Mouse (Mus musculus): ENCODE measurements around the gene Plxdc2. TPM values are rescaled to one million over a fixed set of nuclear protein-coding genes. Genes with fewer than 3 reads are reported as not detected.

Gene Plxdc2
- total RNA-seq, 2 experiments from 2014 or later, result 14.4 to 15.9 TPM

- no peak for DNase-seq
Observed at GRCm38 (mm10) chr2:16414340-16414976, 58.4 kb downstream of the Plxdc2 start.

DNA sequence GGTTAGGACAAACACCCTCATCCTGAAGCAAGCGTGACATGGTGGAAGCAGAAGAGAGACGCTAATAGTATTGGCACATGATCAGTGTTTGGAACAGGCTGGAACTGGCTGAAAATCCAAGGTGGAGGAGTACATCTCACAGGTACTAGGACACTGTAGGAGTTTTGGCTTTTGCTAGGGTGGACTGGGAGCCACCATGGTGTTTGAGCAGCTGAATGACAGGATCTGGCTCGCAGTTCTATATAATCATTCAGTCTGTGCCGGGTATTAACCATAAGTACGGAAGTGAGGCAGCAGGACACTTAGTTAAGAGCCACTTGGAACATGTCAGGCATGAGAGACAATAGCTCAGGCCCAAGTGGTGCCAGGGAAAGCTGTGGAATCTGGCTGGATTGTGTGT lies 82.9 kb downstream of the Plxdc2 start:
- no peak for DNase-seq

GRCm38 (mm10) chr2:16442643-16443042 lies 86.5 kb downstream of the Plxdc2 start:
- DNase-seq, result no peak

DNA sequence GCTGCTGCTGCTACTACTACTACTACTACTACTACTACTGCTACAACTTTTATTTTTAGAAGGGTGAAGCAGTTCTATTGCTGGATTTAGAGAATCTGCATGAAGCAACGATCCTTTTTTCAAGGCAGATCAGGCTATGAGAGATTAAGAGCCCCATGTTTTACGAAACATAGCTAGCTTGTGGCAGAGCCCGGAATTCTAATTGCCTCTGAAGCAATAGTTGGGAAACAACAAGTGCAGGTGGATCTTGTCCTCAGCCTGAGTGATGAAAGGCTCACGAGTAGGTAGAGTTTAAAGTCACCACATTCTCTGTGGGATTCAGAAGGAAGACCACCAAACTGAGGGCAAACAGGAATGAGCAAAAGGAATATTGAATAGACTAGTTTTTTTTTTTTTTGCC lies 91.8 kb downstream of the Plxdc2 start:
- no peak for DNase-seq

- DNase-seq, result peak; percentile 48
Observed at GRCm38 (mm10) chr2:16450838-16451665, 94.9 kb downstream of the Plxdc2 start.

DNA sequence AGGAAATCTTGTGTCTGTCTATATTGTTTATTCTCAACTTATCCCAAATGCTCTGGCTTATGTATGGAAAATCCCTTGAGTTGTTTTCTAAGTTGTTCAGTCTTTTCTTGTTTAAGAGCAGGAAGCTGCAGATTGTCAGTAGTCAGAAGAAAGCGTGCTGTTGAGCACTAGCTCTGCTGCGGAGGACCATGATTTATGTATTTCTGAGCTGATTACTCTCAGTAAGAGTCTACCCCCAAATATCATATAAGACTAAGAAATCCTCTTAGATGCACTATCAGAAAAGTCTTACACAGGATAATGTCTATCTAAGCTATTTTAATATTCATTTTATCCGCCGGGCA lies 95.5 kb downstream of the Plxdc2 start:
- DNase-seq, result no peak

DNA sequence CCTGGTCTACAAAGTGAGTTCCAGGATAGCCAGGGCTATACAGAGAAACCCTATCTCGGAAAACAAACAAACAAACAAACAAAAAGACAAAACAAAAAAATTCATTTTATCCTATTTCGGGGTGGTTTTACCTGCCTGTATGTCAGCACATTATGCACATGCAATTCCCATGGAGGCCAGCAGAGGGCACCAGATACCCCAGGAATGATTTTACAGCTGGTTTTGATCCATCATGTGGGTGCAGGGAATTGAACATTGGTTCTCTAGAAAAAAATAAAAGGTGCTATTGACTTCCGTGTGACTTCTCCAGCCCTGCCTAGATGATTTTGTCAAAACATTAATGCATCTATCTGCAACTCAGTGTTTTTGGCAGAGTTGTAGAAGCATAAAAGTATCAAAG lies 96.0 kb downstream of the Plxdc2 start:
- no peak for DNase-seq

DNA sequence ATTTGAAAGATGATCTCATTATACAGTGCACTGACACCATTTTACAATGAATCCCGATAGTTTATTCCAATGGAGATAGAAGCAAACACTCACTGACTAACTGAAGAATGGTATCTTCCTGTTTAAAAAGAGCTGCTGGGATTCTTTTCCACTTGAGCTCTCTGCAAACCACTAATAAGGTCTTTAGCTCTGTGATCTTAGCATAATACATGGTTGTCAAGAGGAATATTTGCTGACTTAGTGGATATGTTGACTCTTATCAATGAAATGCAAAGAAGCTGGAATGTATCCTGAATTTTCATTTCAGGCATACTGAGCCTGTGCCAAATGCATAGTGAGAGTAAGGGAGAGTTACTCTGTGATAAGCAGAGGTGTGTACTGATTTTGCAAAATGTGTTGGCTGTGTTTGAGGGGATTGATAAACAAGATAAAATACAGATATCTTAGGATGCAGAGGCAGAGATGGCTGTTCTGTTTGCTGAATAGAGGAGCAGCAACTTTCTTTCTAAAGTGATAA lies 100.2 kb downstream of the Plxdc2 start:
- DNase-seq, result no peak

DNA sequence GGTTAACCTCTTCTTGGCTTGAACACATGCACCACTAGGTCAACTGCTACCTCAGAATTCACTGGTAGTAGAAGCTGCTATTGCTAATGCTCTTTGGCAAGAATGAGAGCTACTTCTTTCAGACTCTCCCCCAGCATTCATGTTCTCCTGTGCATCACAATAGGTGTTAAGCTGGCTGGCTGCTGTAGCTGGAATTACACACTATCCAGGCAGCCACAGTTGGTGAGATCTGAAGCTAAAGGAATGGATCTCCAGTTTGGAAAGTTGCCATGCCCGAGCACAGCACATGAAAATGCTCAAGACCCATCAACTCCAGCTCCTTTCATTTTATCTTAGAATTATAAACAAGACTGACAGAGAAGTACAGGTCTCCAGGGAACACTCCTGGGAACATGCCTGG lies 103.4 kb downstream of the Plxdc2 start:
- DNase-seq, result no peak

DNA sequence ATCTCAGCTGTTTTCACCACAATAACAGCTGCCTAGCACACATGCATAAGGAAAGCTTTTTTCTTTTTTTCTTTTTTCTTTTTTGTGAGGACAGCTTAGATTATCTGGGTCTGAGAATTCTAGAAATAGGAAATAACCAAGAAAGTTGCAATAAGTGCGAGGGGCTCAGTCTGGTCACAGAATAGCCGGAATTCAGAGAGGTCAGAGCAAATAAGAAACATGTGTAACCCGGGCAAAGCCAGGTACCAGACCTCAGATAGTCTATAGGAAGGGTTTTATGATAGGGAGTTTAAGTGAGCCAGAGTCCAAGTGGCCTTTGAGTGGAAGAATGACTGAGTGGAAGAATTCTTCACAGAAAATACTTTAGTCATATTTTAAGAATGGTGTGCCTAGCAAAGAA lies 114.0 kb downstream of the Plxdc2 start:
- no peak for DNase-seq

- no peak for DNase-seq
Observed at GRCm38 (mm10) chr2:16483943-16484342, 127.8 kb downstream of the Plxdc2 start.

GRCm38 (mm10) chr2:16485970-16486369 lies 129.9 kb downstream of the Plxdc2 start:
- DNase-seq, result no peak

DNA sequence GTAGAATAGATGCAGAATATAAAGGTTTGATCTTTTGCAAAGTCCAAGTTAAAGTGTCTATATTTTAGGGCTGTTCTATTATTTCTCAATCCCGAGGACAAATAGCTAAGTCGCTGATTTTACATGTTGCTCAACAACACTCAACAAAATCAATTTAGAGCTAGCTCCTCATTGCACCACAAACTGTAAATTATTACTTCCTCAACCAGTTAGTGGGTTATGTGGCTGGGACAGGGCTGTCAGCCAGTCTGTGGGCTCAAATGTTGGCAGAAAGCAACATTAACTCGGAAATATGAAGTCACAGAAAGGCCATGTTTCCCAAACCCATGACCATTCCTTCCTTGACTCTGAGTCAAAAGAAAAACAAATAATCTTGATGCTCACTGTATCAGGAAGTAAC lies 135.1 kb downstream of the Plxdc2 start:
- DNase-seq, result no peak

DNA sequence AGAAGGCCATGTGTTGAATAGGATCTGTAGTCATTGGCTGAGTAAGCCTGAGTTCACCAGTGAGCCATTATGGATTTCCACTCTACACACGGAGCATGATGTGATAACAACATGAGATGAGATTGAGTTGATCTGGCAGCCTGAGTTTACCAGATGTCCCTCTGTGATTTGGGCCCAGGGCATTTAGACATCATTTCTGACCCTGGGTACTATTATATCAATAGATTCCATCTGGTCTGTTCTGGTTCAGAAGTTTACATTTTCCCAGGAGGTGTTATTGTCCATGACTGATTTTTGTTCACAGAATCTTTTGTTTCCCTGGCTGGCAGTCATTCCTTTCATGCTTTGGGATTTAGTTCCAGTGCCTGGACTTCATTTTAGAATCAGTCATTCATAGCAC lies 146.7 kb downstream of the Plxdc2 start:
- DNase-seq, result no peak

GRCm38 (mm10) chr2:16507540-16508230 lies 151.6 kb downstream of the Plxdc2 start:
- no peak for DNase-seq

GRCm38 (mm10) chr2:16518148-16518547 lies 162.0 kb downstream of the Plxdc2 start:
- no peak for DNase-seq

GRCm38 (mm10) chr2:16523427-16523826 lies 167.3 kb downstream of the Plxdc2 start:
- DNase-seq, result no peak

GRCm38 (mm10) chr2:16532244-16532643 lies 176.1 kb downstream of the Plxdc2 start:
- DNase-seq, result no peak

GRCm38 (mm10) chr2:16534566-16534965 lies 178.5 kb downstream of the Plxdc2 start:
- no peak for DNase-seq

- no peak for DNase-seq
Observed at GRCm38 (mm10) chr2:16541226-16541625, 185.1 kb downstream of the Plxdc2 start.

- no peak for DNase-seq
Observed at GRCm38 (mm10) chr2:16545207-16545606, 189.1 kb downstream of the Plxdc2 start.

GRCm38 (mm10) chr2:16559287-16559686 lies 203.2 kb downstream of the Plxdc2 start:
- DNase-seq, result no peak

- DNase-seq, result no peak
Observed at GRCm38 (mm10) chr2:16568263-16568662, 212.2 kb downstream of the Plxdc2 start.
